Mouse (Mus musculus) heart, adult 8-10 months (tissue): Measurements from ENCODE around the gene Gm4553. TPM values are rescaled to one million over a fixed set of nuclear protein-coding genes. Genes with fewer than 3 reads are reported as not detected.
"Not testable (repeated sequence)": the region's sequence is repeated elsewhere in the genome, so short reads cannot be mapped to it uniquely, and the experiment has no call there.

Experiments
- DNase-seq: peaks from one replicate; pipeline ENCODE4 v3.0.0; 2022; ENCODE audit warnings: low spot score
- total RNA-seq, 4 experiments: library from RNA; stranded (reverse); gene quantifications; 2 replicates each; pipeline ENCODE4 v1.2.4; 2022

Gm4553 gene
- total RNA-seq, 4 experiments from 2014 or later: not detected

GRCm38 (mm10) chr7:142135934-142136333 lies 29.6 kb downstream of the Gm4553 start, which contains the start of gene Gm39115:
Gene Gm39115 (minus strand): TSS chr7:142136034.
- not testable (repeated sequence) for DNase-seq

- no peak for DNase-seq
Observed at GRCm38 (mm10) chr7:142134206-142134995, 31.1 kb downstream of the Gm4553 start.

GRCm38 (mm10) chr7:142128843-142129242 lies 36.7 kb downstream of the Gm4553 start:
- DNase-seq: no peak

- not testable (repeated sequence) for DNase-seq
Observed at GRCm38 (mm10) chr7:142120629-142121028, 44.9 kb downstream of the Gm4553 start, which contains the start of gene Gm45618. Gene Gm45618 (minus strand): TSS chr7:142120729.

GRCm38 (mm10) chr7:142119632-142120031 lies 45.9 kb downstream of the Gm4553 start:
- DNase-seq: no peak

Other genes starting within 250 kb of the Gm4553 start
- 10 to 100 TPM; 55.3 to 61.2 (median 57.8) TPM for gene Tollip, start 247.2 kb downstream of the Gm4553 start, total RNA-seq
- under 1 TPM; 0.16 to 0.43 (median 0.22) TPM for gene Brsk2, start 216.0 kb downstream of the Gm4553 start, total RNA-seq
- 10 to 100 TPM; 45.2 to 53.5 (median 46.9) TPM for gene Mob2, start 104.7 kb downstream of the Gm4553 start, total RNA-seq
- 10 to 100 TPM; 26.3 to 48.9 (median 37.9) TPM for gene Dusp8, start 69.9 kb downstream of the Gm4553 start, total RNA-seq
- not detected for gene Gm45618, start 45.0 kb downstream of the Gm4553 start, total RNA-seq
- not detected for gene Gm39115, start 29.7 kb downstream of the Gm4553 start, total RNA-seq
- gene Gm45337, start 21.1 kb downstream of the Gm4553 start, total RNA-seq: not detected
- not detected for gene Gm29735, start 8.6 kb downstream of the Gm4553 start, total RNA-seq
- not detected for gene Krtap5-2, start 10.3 kb upstream of the Gm4553 start, total RNA-seq
- not detected for gene Gm10153, start 24.6 kb upstream of the Gm4553 start, total RNA-seq
- not detected for gene Krtap5-3, start 35.6 kb upstream of the Gm4553 start, total RNA-seq
- gene Gm7579, start 46.1 kb upstream of the Gm4553 start, total RNA-seq: not detected
- under 1 TPM in 1 of 4 experiments, not detected in 3; 0.22 TPM for gene Krtap5-5, start 64.2 kb upstream of the Gm4553 start, total RNA-seq
- gene Gm40460, start 75.3 kb upstream of the Gm4553 start, total RNA-seq: not detected
- not detected for gene Gm2431, start 92.6 kb upstream of the Gm4553 start, total RNA-seq
- not detected for gene Gm4559, start 108.6 kb upstream of the Gm4553 start, total RNA-seq
- not detected for gene Krtap5-1, start 131.4 kb upstream of the Gm4553 start, total RNA-seq
- not detected for gene Krtap5-4, start 137.8 kb upstream of the Gm4553 start, total RNA-seq
- gene Ifitm10, start 208.0 kb upstream of the Gm4553 start, total RNA-seq: 1 to 10 TPM; 2.4 to 4.7 (median 3.4) TPM
- 10 to 100 TPM in 1 of 4 experiments, 1 to 10 TPM in 2, under 1 TPM in 1; 0.63 to 14.1 (median 6.3) TPM for gene Gm49369, start 216.9 kb upstream of the Gm4553 start, total RNA-seq
- 1,000 to 10,000 TPM; 1,038 to 1,126 (median 1,089) TPM for gene Ctsd, start 222.3 kb upstream of the Gm4553 start, total RNA-seq